Mouse (Mus musculus): ENCODE results near the gene Mtmr10. TPM values are rescaled to one million over a fixed set of nuclear protein-coding genes. Genes with fewer than 3 reads are reported as not detected.

Gene Mtmr10
- polyA plus RNA-seq, 1 experiment from 2014 or later: 5.3 TPM

- H3K9ac ChIP-seq (ENCODE audit: low read length): no peak overlapping the region
- H3K4me1 ChIP-seq (replicated peaks; ENCODE audit: control insufficient read depth, insufficient read depth): no peaks in the 10 kb centered on the region
- no peaks in the 10 kb centered on the region for H3K27me3 ChIP-seq (ENCODE audit: control insufficient read depth, insufficient read depth, low read length)
- DNase-seq (ENCODE audit: low spot score) (no peak), ATAC-seq (ENCODE audit: low FRiP score, low TSS enrichment) (no peak)
- TF ChIP-seq CTCF (IDR thresholded peaks at IDR 0.05; ENCODE audit: low read depth) (no peak), EP300 (optimal IDR thresholded peaks at IDR 0.05) (no peak)
- no peak overlapping the region for H3K4me3 ChIP-seq (ENCODE audit: low read depth, low read length)
- H3K4me2 ChIP-seq (replicated peaks; ENCODE audit: low read depth): no peak overlapping the region
- 59% methylated on average over 4 of the region's 4 CpGs for WGBS
- H3K27ac ChIP-seq (replicated peaks): no peak overlapping the region
- H3K36me3 ChIP-seq (ENCODE audit: control insufficient read depth, insufficient read depth, low read length): no peaks in the 10 kb centered on the region
- H3K9me3 ChIP-seq (ENCODE audit: control insufficient read depth, low read length): no peaks in the 10 kb centered on the region
Observed at GRCm38 (mm10) chr7:64242424-64242823, 45.0 kb upstream of the Mtmr10 start.

GRCm38 (mm10) chr7:64244371-64244770 lies 43.1 kb upstream of the Mtmr10 start:
- TF ChIP-seq EP300 (optimal IDR thresholded peaks at IDR 0.05) (no peak), CTCF (IDR thresholded peaks at IDR 0.05; ENCODE audit: low read depth) (no peak)
- Histone ChIP-seq H3K9ac (ENCODE audit: low read length) (no peak overlapping the region), H3K9me3 (ENCODE audit: control insufficient read depth, low read length) (no peaks in the 10 kb centered on the region), H3K27ac (replicated peaks) (no peak overlapping the region), H3K4me2 (replicated peaks; ENCODE audit: low read depth) (no peak overlapping the region), H3K27me3 (ENCODE audit: control insufficient read depth, insufficient read depth, low read length) (no peaks in the 10 kb centered on the region), H3K4me1 (replicated peaks; ENCODE audit: control insufficient read depth, insufficient read depth) (no peaks in the 10 kb centered on the region), H3K36me3 (ENCODE audit: control insufficient read depth, insufficient read depth, low read length) (no peaks in the 10 kb centered on the region), H3K4me3 (ENCODE audit: low read depth, low read length) (no peak overlapping the region)
- whole genome bisulfite sequencing: 84% methylated on average over 6 of the region's 6 CpGs
- DNase-seq (ENCODE audit: low spot score) (no peak), ATAC-seq (ENCODE audit: low FRiP score, low TSS enrichment) (no peak)

DNA sequence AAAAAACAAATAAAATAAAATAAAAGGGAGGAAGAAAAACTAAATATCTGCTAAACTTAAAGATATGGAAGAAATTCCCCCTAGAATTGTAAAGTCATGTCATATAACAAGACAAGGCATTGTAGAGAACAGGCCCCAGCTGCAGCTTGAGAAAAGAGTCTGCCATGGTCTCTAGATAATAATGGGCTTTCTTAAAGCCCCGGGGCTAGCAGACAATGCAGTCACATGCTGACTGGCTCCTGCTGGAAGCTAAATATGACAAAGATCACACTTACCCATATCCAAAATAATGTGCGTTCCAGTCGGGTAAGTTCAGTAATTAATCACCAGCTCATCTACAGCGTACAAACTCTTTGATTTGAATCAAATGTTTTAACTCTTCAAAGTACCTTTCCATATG lies 40.7 kb upstream of the Mtmr10 start:
- no peak overlapping the region for H3K4me3 ChIP-seq (ENCODE audit: low read depth, low read length)
- TF ChIP-seq EP300 (optimal IDR thresholded peaks at IDR 0.05) (no peak), CTCF (IDR thresholded peaks at IDR 0.05; ENCODE audit: low read depth) (no peak)
- 60% methylated on average over 4 of the region's 4 CpGs for WGBS

DNA sequence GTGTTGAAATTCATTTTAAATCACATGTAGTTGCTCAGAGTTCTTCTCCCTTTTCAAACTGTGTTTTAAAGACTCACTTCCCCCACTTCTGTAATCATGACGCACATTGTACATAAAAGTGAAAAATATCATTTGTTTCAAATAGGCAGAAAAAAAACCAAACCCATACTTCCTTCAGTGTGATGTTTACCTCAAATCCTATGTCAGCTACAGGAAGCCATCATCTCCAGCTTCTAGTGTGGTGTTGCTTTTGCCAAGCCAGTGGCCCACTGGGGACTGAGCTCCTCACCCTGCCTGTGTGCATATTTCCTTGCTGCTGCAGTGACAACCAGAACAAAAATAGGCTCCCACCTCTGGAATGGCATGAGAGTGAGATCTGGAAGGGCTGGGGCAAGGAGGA lies 39.1 kb upstream of the Mtmr10 start:
- no peak overlapping the region for H3K9ac ChIP-seq (ENCODE audit: low read length)
- H3K27me3 ChIP-seq (ENCODE audit: control insufficient read depth, insufficient read depth, low read length): no peaks in the 10 kb centered on the region
- DNase-seq (ENCODE audit: low spot score): no peak
- H3K27ac ChIP-seq (replicated peaks): no peak overlapping the region
- TF ChIP-seq EP300 (optimal IDR thresholded peaks at IDR 0.05) (no peak), CTCF (IDR thresholded peaks at IDR 0.05; ENCODE audit: low read depth) (no peak)
- no peak for ATAC-seq (ENCODE audit: low FRiP score, low TSS enrichment)
- no peak overlapping the region for H3K4me3 ChIP-seq (ENCODE audit: low read depth, low read length)
- no peaks in the 10 kb centered on the region for H3K36me3 ChIP-seq (ENCODE audit: control insufficient read depth, insufficient read depth, low read length)
- H3K4me1 ChIP-seq (replicated peaks; ENCODE audit: control insufficient read depth, insufficient read depth): no peaks in the 10 kb centered on the region
- WGBS: 68% methylated on average over 1 of the region's 1 CpGs
- no peak overlapping the region for H3K4me2 ChIP-seq (replicated peaks; ENCODE audit: low read depth)
- no peaks in the 10 kb centered on the region for H3K9me3 ChIP-seq (ENCODE audit: control insufficient read depth, low read length)

More for the DNA sequence above, 40.7 kb upstream of the Mtmr10 start:
- Histone ChIP-seq H3K36me3 (ENCODE audit: control insufficient read depth, insufficient read depth, low read length) (no peaks in the 10 kb centered on the region), H3K4me2 (replicated peaks; ENCODE audit: low read depth) (no peak overlapping the region), H3K9me3 (ENCODE audit: control insufficient read depth, low read length) (no peaks in the 10 kb centered on the region), H3K9ac (ENCODE audit: low read length) (no peak overlapping the region), H3K4me1 (replicated peaks; ENCODE audit: control insufficient read depth, insufficient read depth) (no peaks in the 10 kb centered on the region), H3K27ac (replicated peaks) (no peak overlapping the region), H3K27me3 (ENCODE audit: control insufficient read depth, insufficient read depth, low read length) (no peaks in the 10 kb centered on the region)
- DNase-seq (ENCODE audit: low spot score) (no peak), ATAC-seq (ENCODE audit: low FRiP score, low TSS enrichment) (no peak)

- H3K9ac ChIP-seq (ENCODE audit: low read length): no peak overlapping the region
- H3K27ac ChIP-seq (replicated peaks): no peak overlapping the region
- H3K4me3 ChIP-seq (ENCODE audit: low read depth, low read length): no peak overlapping the region
- no peak for ATAC-seq (ENCODE audit: low FRiP score, low TSS enrichment)
- 28% methylated on average over 4 of the region's 4 CpGs for WGBS
- TF ChIP-seq CTCF (IDR thresholded peaks at IDR 0.05; ENCODE audit: low read depth) (no peak), EP300 (optimal IDR thresholded peaks at IDR 0.05) (no peak)
- no peaks in the 10 kb centered on the region for H3K36me3 ChIP-seq (ENCODE audit: control insufficient read depth, insufficient read depth, low read length)
- no peaks in the 10 kb centered on the region for H3K4me1 ChIP-seq (replicated peaks; ENCODE audit: control insufficient read depth, insufficient read depth)
- H3K4me2 ChIP-seq (replicated peaks; ENCODE audit: low read depth): no peak overlapping the region
- no peak for DNase-seq (ENCODE audit: low spot score)
- no peaks in the 10 kb centered on the region for H3K9me3 ChIP-seq (ENCODE audit: control insufficient read depth, low read length)
- no peaks in the 10 kb centered on the region for H3K27me3 ChIP-seq (ENCODE audit: control insufficient read depth, insufficient read depth, low read length)
Observed at GRCm38 (mm10) chr7:64249715-64250114, 37.7 kb upstream of the Mtmr10 start.

GRCm38 (mm10) chr7:64250417-64250816 lies 37.0 kb upstream of the Mtmr10 start:
- ATAC-seq (ENCODE audit: low FRiP score, low TSS enrichment) (no peak), DNase-seq (ENCODE audit: low spot score) (no peak)
- no peak overlapping the region for H3K9ac ChIP-seq (ENCODE audit: low read length)
- no peak overlapping the region for H3K4me2 ChIP-seq (replicated peaks; ENCODE audit: low read depth)
- no peak overlapping the region for H3K27ac ChIP-seq (replicated peaks)
- H3K27me3 ChIP-seq (ENCODE audit: control insufficient read depth, insufficient read depth, low read length): no peaks in the 10 kb centered on the region
- H3K4me1 ChIP-seq (replicated peaks; ENCODE audit: control insufficient read depth, insufficient read depth): no peaks in the 10 kb centered on the region
- TF ChIP-seq EP300 (optimal IDR thresholded peaks at IDR 0.05) (no peak), CTCF (IDR thresholded peaks at IDR 0.05; ENCODE audit: low read depth) (no peak)
- H3K9me3 ChIP-seq (ENCODE audit: control insufficient read depth, low read length): no peaks in the 10 kb centered on the region
- 67% methylated on average over 7 of the region's 7 CpGs for WGBS
- no peaks in the 10 kb centered on the region for H3K36me3 ChIP-seq (ENCODE audit: control insufficient read depth, insufficient read depth, low read length)
- no peak overlapping the region for H3K4me3 ChIP-seq (ENCODE audit: low read depth, low read length)

Data from stomach, postnatal 0 days (tissue).